Mouse (Mus musculus): ENCODE measurements around the gene Vmn1r68.
A peak's percentile ranks its signal among the peaks of the same experiment; 100 is the strongest.

The Vmn1r68 gene

GRCm38 (mm10) chr7:10558385-10558784, at the start of gene Vmn1r68:
Gene Vmn1r68 (minus strand): TSS chr7:10558485.
- DNase-seq (ENCODE audit: low spot score): no peak

GRCm38 (mm10) chr7:10495578-10495977, 62.7 kb downstream of the Vmn1r68 start:
- DNase-seq (ENCODE audit: low spot score): no peak

GRCm38 (mm10) chr7:10494786-10495521, 63.3 kb downstream of the Vmn1r68 start, which contains the start of gene Zik1:
Gene Zik1 (minus strand): TSS chr7:10495394.
- peak; percentile 80 for DNase-seq (ENCODE audit: low spot score)

DNA sequence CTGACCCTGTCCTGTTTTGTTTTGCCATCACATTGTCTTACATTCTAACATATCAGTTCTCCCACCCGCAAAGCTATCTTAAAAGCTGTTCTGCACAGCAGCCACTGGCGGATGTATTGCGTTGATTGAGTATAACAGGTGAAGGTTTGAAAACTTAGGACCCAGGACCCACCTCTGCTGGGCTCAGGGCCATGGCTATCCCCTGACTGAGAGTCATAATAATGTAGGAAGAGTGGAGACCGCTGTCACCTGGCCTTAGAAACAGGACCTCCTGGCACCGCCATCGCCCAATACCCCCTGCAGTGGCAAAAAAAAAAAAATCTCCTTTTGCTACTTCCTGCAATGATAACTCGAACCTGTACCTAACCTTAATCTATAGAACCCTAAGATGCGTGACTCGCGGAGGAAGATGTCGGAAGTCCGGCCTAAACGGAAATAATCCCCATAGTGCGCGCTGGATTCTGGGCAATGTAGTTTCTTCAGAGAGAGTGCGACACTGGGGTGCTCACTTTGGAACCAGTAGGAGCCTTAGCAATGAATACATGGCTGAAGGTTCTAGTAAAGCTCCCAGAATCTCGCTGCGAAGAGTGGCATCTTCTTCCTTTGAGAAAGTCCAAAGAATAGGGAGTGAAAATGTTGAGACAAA, 77.6 kb downstream of the Vmn1r68 start:
- DNase-seq (ENCODE audit: low spot score): no peak

- no peak for DNase-seq (ENCODE audit: low spot score)
Observed at GRCm38 (mm10) chr7:10479813-10480212, 78.5 kb downstream of the Vmn1r68 start.

- no peak for DNase-seq (ENCODE audit: low spot score)
Observed at GRCm38 (mm10) chr7:10458166-10458565, 100.1 kb downstream of the Vmn1r68 start.

Measured in c-Kit-positive CD71-positive TER-119-positive erythroid progenitor cells, embryonic 14.5 days (primary cell).